Comparison of ENCODE assay signal across 9 mouse cellular contexts in the genomic region with DNA sequence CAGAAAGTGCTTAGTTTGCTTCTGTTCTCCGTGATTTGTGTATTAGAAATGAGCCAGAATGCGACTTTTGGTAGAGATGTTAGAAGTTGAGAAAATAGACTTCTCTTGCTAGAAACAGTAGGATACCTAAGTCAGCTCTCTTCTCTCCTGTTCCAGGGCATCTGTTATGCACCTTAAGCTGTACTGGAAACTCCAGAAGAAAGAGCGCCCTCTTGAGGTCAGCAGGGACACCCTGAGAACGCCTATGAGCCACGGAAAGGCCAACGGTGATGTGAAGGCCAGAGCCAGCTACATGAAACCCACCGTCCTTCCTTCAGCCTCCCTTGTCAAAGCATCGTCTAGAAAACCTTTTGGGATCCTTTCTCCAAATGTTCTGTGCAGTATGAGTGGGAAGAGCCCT. TPM values are rescaled to one million over a fixed set of nuclear protein-coding genes. Genes with fewer than 3 reads are reported as not detected.
DNase-seq lines count a peak whose midpoint lies in the region; ATAC-seq and TF ChIP-seq lines count a peak whose summit lies in the region.
"Had no signal": no experiment of that assay in that cellular context is flagged by ENCODE, and none has a peak within 500 bp of the region (broad histone marks: within the 10 kb centered on the region; RNA-seq: fewer than 3 reads in every experiment).

No protein-coding gene starts in this region.

- 41% methylated on average over 8 of the region's 8 CpGs for WGBS in hindbrain, embryonic 10.5 days
- 51% methylated on average over 8 of the region's 8 CpGs for WGBS in hindbrain, embryonic 12.5 days
- 39% methylated on average over 8 of the region's 8 CpGs for WGBS in lung, postnatal 0 days

- H3K4me1 ChIP-seq in hindbrain, embryonic 10.5 days (replicated peaks), result peaks cover 7% of the 10 kb centered on the region
- peaks cover 5% of the 10 kb centered on the region; the same call in 1 of the 2 replicates for H3K4me1 ChIP-seq in hindbrain, embryonic 12.5 days
- peaks cover 2 to 16% of the 10 kb centered on the region in 2 experiments for H3K4me1 ChIP-seq in MEL (ENCODE audit: control insufficient read depth in 1 of 2, insufficient read depth in 2 of 2, low read length in 2 of 2)
- H3K4me1 ChIP-seq in lung, postnatal 0 days (ENCODE audit: insufficient read depth, low read depth, low read length), result no peaks in the 10 kb centered on the region

- H3K36me3 ChIP-seq in hindbrain, embryonic 10.5 days, result peaks cover 30% of the 10 kb centered on the region
- H3K36me3 ChIP-seq in hindbrain, embryonic 12.5 days, result peaks cover 9% of the 10 kb centered on the region
- H3K36me3 ChIP-seq in MEL (ENCODE audit: control insufficient read depth in 1 of 2, insufficient read depth in 2 of 2, low read length in 2 of 2), result peaks cover 1 to 18% of the 10 kb centered on the region in 2 experiments; a peak in 3 of 4 replicates
- no peaks in the 10 kb centered on the region for H3K36me3 ChIP-seq in lung, postnatal 0 days (ENCODE audit: insufficient read depth, low read length)
- H3K36me3 ChIP-seq in splenic B cell, adult 2 months (ENCODE audit: control insufficient read depth, insufficient read depth, low read length, poor library complexity, severe bottlenecking), result no peaks in the 10 kb centered on the region; the same call in 1 of the 2 replicates

- no peak for TF ChIP-seq EP300 in MEL (IDR thresholded peaks at IDR 0.05; ENCODE audit: low read depth in 1 of 2, low read length in 2 of 2)
- no peak for TF ChIP-seq EP300 in lung, postnatal 0 days (IDR thresholded peaks at IDR 0.05)

- no peaks in the 10 kb centered on the region for H3K9me3 ChIP-seq in hindbrain, embryonic 10.5 days
- H3K9me3 ChIP-seq in hindbrain, embryonic 12.5 days (replicated peaks), result no peaks in the 10 kb centered on the region
- H3K9me3 ChIP-seq in MEL (replicated peaks; ENCODE audit: insufficient read depth, low read length), result no peaks in the 10 kb centered on the region
- no peaks in the 10 kb centered on the region for H3K9me3 ChIP-seq in lung, postnatal 0 days (ENCODE audit: low read length)
- H3K9me3 ChIP-seq: limb, embryonic 15.5 days had no signal

- TF ChIP-seq RAD21 in MEL (IDR thresholded peaks at IDR 0.05; ENCODE audit: low read depth, low read length), result peak; percentile 44

- peak; percentile 71 to 80 (median 72) for TF ChIP-seq CTCF in MEL (IDR thresholded peaks at IDR 0.05 in 2 of 3, conservative IDR thresholded peaks at IDR 0.05 in 1 of 3; ENCODE audit: control insufficient read depth in 1 of 3, insufficient read depth in 1 of 3, low read depth in 2 of 3, low read length in 3 of 3, poor library complexity in 1 of 3, severe bottlenecking in 1 of 3)
- TF ChIP-seq CTCF in lung, postnatal 0 days (IDR thresholded peaks at IDR 0.05), result peak; percentile 86

- H3K27ac ChIP-seq in hindbrain, embryonic 10.5 days, result no peak overlapping the region
- H3K27ac ChIP-seq in hindbrain, embryonic 12.5 days, result no peak overlapping the region
- no peak overlapping the region for H3K27ac ChIP-seq in MEL (ENCODE audit: control insufficient read depth, low read depth, low read length)
- H3K27ac ChIP-seq in lung, postnatal 0 days (ENCODE audit: low read length), result no peak overlapping the region
- H3K27ac ChIP-seq: limb, embryonic 15.5 days had no signal

- no peak overlapping the region for H3K4me2 ChIP-seq in hindbrain, embryonic 12.5 days (replicated peaks)
- no peak overlapping the region for H3K4me2 ChIP-seq in lung, postnatal 0 days (replicated peaks; ENCODE audit: low read depth, low read length)
- H3K4me2 ChIP-seq: limb, embryonic 15.5 days had no signal

- DNase-seq in hindbrain, embryonic 10.5 days (ENCODE audit: low spot score), result peak; percentile 29
- DNase-seq in MEL (ENCODE audit: low read depth, low spot score), result peak; percentile 73
- DNase-seq in cerebellum, adult 11 months, result peak; percentile 53
- DNase-seq in gastrocnemius, adult 18-20 months (ENCODE audit: low spot score), result peak; percentile 78
- DNase-seq in kidney, postnatal 25 days, result peak; percentile 72 to 77
- DNase-seq in lung, postnatal 0 days (ENCODE audit: low spot score), result peak; percentile 85
- peak; percentile 76 for DNase-seq in splenic B cell, adult 2 months (ENCODE audit: low read depth, low spot score)

- H3K9ac ChIP-seq in hindbrain, embryonic 12.5 days, result no peak overlapping the region
- no peak overlapping the region for H3K9ac ChIP-seq in MEL (ENCODE audit: control insufficient read depth, low read depth, low read length, poor library complexity, severe bottlenecking)
- H3K9ac ChIP-seq in lung, postnatal 0 days (replicated peaks; ENCODE audit: low read depth), result no peak overlapping the region
- H3K9ac ChIP-seq: limb, embryonic 15.5 days had no signal

- H3K79me2 ChIP-seq in MEL (ENCODE audit: control insufficient read depth, insufficient read depth, low read length, poor library complexity), result peaks cover 3% of the 10 kb centered on the region; the same call in 1 of the 2 replicates

- ATAC-seq in hindbrain, embryonic 12.5 days (ENCODE audit: low FRiP score), result no peak
- ATAC-seq in lung, postnatal 0 days, result 0 out of 2 replicates have a peak, but pooled peaks have one; percentile 32

- no peak for TF ChIP-seq POLR2A in MEL (IDR thresholded peaks at IDR 0.05; ENCODE audit: control insufficient read depth in 1 of 2, insufficient read depth in 1 of 2, low read depth in 1 of 2, low read length in 2 of 2, poor library complexity in 1 of 2)

- H3K4me3 ChIP-seq in hindbrain, embryonic 10.5 days, result no peak overlapping the region
- no peak overlapping the region for H3K4me3 ChIP-seq in hindbrain, embryonic 12.5 days
- no peak overlapping the region for H3K4me3 ChIP-seq in MEL (ENCODE audit: control insufficient read depth in 1 of 2, insufficient read depth in 1 of 2, low read depth in 2 of 2, low read length in 2 of 2)
- H3K4me3 ChIP-seq in lung, postnatal 0 days (ENCODE audit: low read depth, low read length), result no peak overlapping the region
- H3K4me3 ChIP-seq: limb, embryonic 15.5 days had no signal

- no peaks in the 10 kb centered on the region for H3K27me3 ChIP-seq in hindbrain, embryonic 10.5 days (ENCODE audit: insufficient read depth, poor library complexity, severe bottlenecking)
- H3K27me3 ChIP-seq in hindbrain, embryonic 12.5 days, result no peaks in the 10 kb centered on the region
- no peaks in the 10 kb centered on the region for H3K27me3 ChIP-seq in MEL (ENCODE audit: control insufficient read depth in 1 of 2, insufficient read depth in 2 of 2, low read length in 2 of 2)
- H3K27me3 ChIP-seq in lung, postnatal 0 days (replicated peaks; ENCODE audit: insufficient read depth, low read length), result no peaks in the 10 kb centered on the region
- no peaks in the 10 kb centered on the region for H3K27me3 ChIP-seq in splenic B cell, adult 2 months (ENCODE audit: control insufficient read depth, insufficient read depth, low read length, poor library complexity, severe bottlenecking)
- H3K27me3 ChIP-seq: limb, embryonic 15.5 days had no signal

TF ChIP-seq in MEL, 35 proteins besides CTCF, POLR2A, EP300 and RAD21:
- TF ChIP-seq MEF2A (IDR thresholded peaks at IDR 0.05; ENCODE audit: extremely low read depth, insufficient replicate concordance, low read depth, low read length, poor library complexity, severe bottlenecking) (no peak), SMC3 (IDR thresholded peaks at IDR 0.05; ENCODE audit: low read depth, low read length) (peak; percentile 54)
TF ChIP-seq in MEL: peak in this region for 1.

RNA-seq across cellular contexts. Expression of gene Atg14, which starts 41.4 kb away (rescaled TPM):
- polyA plus RNA-seq in hindbrain, embryonic 10.5 days (2016; fragmentation: Nextera tagmentation; extraction: Ambion mirVana), result 16.5 and 16.6 TPM in 2 replicates
- polyA plus RNA-seq in hindbrain, embryonic 12.5 days (2016; fragmentation: Nextera tagmentation; extraction: Ambion mirVana), result 20.7 and 23.2 TPM in 2 replicates
- 2.5 and 3.1 TPM in 2 replicates for total RNA-seq in MEL (2012; rRNA removed)
- 1 to 10 TPM in 1 of 2 experiments, not detected in 1; 5.7 TPM for polyA plus RNA-seq in MEL (2012; ENCODE audit: insufficient read depth in 1 of 2, insufficient read length in 2 of 2, low read depth in 1 of 2, low replicate concordance in 2 of 2, missing spikeins in 1 of 2)
- total RNA-seq in gastrocnemius, adult 18-20 months (2021), result 1 to 10 TPM; 6.7 to 6.9 TPM
- 11.3 and 11.5 TPM in 2 replicates for polyA plus RNA-seq in lung, postnatal 0 days (2015; fragmentation: Nextera tagmentation; extraction: Ambion mirVana)

Comparison
In these comparisons a context has a peak if more than half of its experiments do, and no peak if none do; other contexts are left out.
1. DNase-seq: peak in every context shown above with its lines; median percentile 85 in lung, postnatal 0 days; 78 in gastrocnemius, adult 18-20 months; 76 in splenic B cell, adult 2 months; 74 in kidney, postnatal 25 days; 73 in MEL; 53 in cerebellum, adult 11 months; 29 in hindbrain, embryonic 10.5 days.